ENCODE assay signal across 22 mouse cellular contexts in the genomic region with DNA sequence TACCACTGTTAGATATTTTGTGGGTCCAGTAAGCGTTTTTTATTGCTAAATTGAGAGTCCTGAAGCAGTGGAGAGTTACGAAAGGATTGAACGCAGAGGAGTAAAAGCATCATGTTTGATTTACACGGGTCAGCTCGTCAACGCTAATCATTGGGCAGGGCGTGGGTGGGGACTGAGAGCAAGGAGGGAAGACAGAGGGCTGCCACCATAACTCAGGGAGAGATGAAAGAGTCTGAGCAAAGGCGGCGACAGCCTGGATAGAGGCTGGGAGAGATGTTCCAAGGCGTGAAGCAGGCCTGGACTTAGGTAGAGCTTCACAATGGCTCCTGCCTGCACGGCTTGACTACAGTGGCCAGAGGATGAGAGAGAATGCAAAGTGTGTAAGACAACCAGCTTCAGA. TPM values are rescaled to one million over a fixed set of nuclear protein-coding genes. Genes with fewer than 3 reads are reported as not detected.
"Had no signal": no experiment of that assay in that cellular context is flagged by ENCODE, and none has a peak within 500 bp of the region (broad histone marks: within the 10 kb centered on the region; RNA-seq: fewer than 3 reads in every experiment).

No protein-coding gene starts in this region.

- H3K4me1 ChIP-seq: midbrain, embryonic 13.5 days had no signal

- H3K27me3 ChIP-seq: limb, embryonic 12.5 days; limb, embryonic 15.5 days; lung, embryonic 15.5 days; midbrain, embryonic 13.5 days; neural tube, embryonic 13.5 days; stomach, embryonic 15.5 days had no signal

- H3K9ac ChIP-seq: limb, embryonic 12.5 days; limb, embryonic 15.5 days; liver, embryonic 14.5 days; liver, postnatal 0 days; lung, embryonic 15.5 days; midbrain, embryonic 13.5 days; neural tube, embryonic 13.5 days; stomach, embryonic 15.5 days had no signal

- H3K27ac ChIP-seq: limb, embryonic 12.5 days; limb, embryonic 15.5 days; liver, embryonic 14.5 days; lung, embryonic 15.5 days; midbrain, embryonic 13.5 days; neural tube, embryonic 13.5 days; stomach, embryonic 15.5 days had no signal

- ATAC-seq: intestine, postnatal 0 days; liver, postnatal 0 days; midbrain, embryonic 13.5 days; midbrain, embryonic 16.5 days had no signal

- H3K36me3 ChIP-seq: limb, embryonic 12.5 days; limb, embryonic 15.5 days; lung, embryonic 15.5 days; midbrain, embryonic 13.5 days; neural tube, embryonic 13.5 days; stomach, embryonic 15.5 days had no signal

- H3K9me3 ChIP-seq: limb, embryonic 12.5 days; limb, embryonic 15.5 days; lung, embryonic 15.5 days; megakaryocyte, embryonic 14.5 days; midbrain, embryonic 13.5 days; neural tube, embryonic 13.5 days; stomach, embryonic 15.5 days had no signal

- H3K4me2 ChIP-seq: limb, embryonic 12.5 days; limb, embryonic 15.5 days; liver, embryonic 11.5 days; lung, embryonic 15.5 days; midbrain, embryonic 13.5 days; neural tube, embryonic 13.5 days; stomach, embryonic 15.5 days had no signal

- DNase-seq: kidney, adult 8-10 months; left cerebral cortex, postnatal 4 days; liver, postnatal 0 days; lung, postnatal 10 days; lung, postnatal 36 days; retina, postnatal 1 day; right cerebral cortex, postnatal 25 days; spleen, adult 18-20 months; thymus, postnatal 25 days had no signal

- H3K4me3 ChIP-seq: limb, embryonic 12.5 days; limb, embryonic 15.5 days; lung, embryonic 15.5 days; megakaryocyte, embryonic 14.5 days; midbrain, embryonic 13.5 days; myocyte; neural tube, embryonic 13.5 days; stomach, embryonic 15.5 days had no signal

RNA-seq across cellular contexts. Expression of a gene that starts 16.4 kb away (rescaled TPM):
- polyA plus RNA-seq: intestine, postnatal 0 days; liver, embryonic 11.5 days; liver, embryonic 14.5 days; liver, postnatal 0 days; midbrain, embryonic 13.5 days; stomach, embryonic 15.5 days; thymus, postnatal 0 days had no signal
